Mouse (Mus musculus): ENCODE measurements at regions not wholly inside any gene's neighbourhood (a gene's known extent, or its start where the extent isn't known, plus 50 kb on each side); places are given as distances from the start of the nearest gene placed in this dataset.

DNA sequence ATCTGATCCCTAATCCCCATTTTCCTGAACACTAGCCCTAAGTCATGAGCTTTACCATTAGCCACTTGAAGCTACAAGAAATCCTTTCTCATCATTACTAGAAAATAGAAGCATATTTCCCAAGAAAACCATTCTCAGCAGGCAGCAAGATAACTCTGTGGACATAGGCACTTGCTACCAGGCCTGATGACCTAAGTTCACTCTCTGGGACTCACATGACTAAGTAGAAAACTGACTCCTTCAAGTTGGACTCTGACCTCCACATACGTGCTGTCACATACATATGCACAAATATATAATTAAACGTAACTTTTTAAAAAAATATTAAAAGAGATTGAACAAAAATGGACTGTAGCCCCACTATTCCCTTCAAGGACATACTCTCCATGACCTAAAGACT lies 200.8 kb downstream of the Actr3 start:
- Histone ChIP-seq H3K4me1 (no peaks in the 10 kb centered on the region), H3K27ac (replicated peaks) (no peak overlapping the region), H3K27me3 (replicated peaks; ENCODE audit: low read depth, poor library complexity, severe bottlenecking) (no peaks in the 10 kb centered on the region), H3K36me3 (replicated peaks) (no peaks in the 10 kb centered on the region), H3K9me3 (peaks cover 6% of the 10 kb centered on the region; the same call in 1 of the 2 replicates), H3K4me3 (no peak overlapping the region)
- 82% methylated on average over 2 of the region's 2 CpGs for WGBS
- DNase-seq (ENCODE audit: low spot score) = no peak

DNA sequence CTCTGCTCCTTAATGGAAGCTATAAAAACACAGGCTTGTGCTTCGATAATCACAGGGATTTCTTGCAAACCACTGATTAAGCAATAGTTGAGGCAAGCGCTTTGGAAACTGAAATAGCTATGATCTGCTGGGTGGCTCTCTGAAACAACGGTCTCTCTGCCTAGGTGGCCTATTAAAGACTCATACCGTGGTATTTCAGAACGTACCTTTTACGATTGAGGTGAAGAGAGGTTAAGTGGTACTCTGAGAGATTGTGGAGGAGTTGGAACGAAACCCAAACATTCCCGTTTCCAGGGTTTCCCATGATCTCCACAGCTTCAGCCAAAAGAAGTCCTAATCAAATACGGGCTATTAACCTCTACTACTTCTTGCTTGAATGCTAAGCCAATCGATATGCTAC lies 212.2 kb downstream of the Actr3 start:
- no peak overlapping the region for H3K27ac ChIP-seq (replicated peaks)
- DNase-seq (ENCODE audit: low spot score) = no peak
- no peak overlapping the region for H3K4me3 ChIP-seq
- no peaks in the 10 kb centered on the region for H3K36me3 ChIP-seq (replicated peaks)
- no peaks in the 10 kb centered on the region for H3K4me1 ChIP-seq
- peaks cover 3% of the 10 kb centered on the region; the same call in 1 of the 2 replicates for H3K9me3 ChIP-seq
- no peaks in the 10 kb centered on the region for H3K27me3 ChIP-seq (replicated peaks; ENCODE audit: low read depth, poor library complexity, severe bottlenecking)
- 93% methylated on average over 10 of the region's 10 CpGs for WGBS

DNA sequence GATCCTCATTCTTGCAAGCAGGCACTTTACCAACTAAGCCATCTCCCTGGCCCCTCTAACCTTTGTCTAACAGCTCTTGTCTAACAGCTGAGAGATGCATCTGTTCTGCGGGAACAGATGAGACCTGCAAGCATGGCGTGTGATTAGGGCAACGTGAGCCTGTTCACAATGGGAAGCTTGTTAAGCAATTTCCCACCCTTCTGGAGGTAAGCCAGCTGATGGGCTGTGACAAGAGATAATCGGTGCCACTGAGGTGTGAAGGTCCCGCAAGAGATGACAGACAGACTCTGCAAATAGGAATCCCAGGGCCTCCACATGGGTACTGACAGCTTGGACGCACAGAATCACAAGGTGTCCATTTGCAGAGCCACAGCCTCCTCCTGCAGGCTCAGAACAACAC lies 219.3 kb downstream of the Actr3 start:
- no peaks in the 10 kb centered on the region for H3K36me3 ChIP-seq (replicated peaks)
- peaks cover 7% of the 10 kb centered on the region; the same call in 1 of the 2 replicates for H3K9me3 ChIP-seq
- H3K27ac ChIP-seq (replicated peaks) = no peak overlapping the region
- 78% methylated on average over 6 of the region's 6 CpGs for WGBS
- DNase-seq (ENCODE audit: low spot score) = no peak
- no peak overlapping the region for H3K4me3 ChIP-seq
- H3K4me1 ChIP-seq = no peaks in the 10 kb centered on the region
- no peaks in the 10 kb centered on the region for H3K27me3 ChIP-seq (replicated peaks; ENCODE audit: low read depth, poor library complexity, severe bottlenecking)

DNA sequence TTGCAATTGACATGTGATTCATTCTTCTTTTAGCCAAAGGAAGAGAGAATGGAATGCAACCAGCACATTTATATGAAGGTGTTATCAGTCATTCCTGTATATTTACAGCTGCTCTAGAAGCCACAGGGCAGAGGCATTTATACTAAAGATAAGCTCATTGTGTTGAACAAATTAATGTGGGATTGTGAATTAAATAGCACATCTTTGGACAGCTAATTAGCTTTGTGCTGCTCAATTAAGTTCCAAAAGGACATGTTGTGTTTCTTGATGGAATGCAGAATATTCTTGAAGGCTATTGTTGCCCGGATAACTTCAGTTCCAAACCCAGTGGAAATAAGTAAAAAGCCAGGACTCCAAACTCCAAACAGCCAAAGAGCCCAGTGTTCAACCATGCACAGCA lies 248.4 kb downstream of the Actr3 start:
- DNase-seq (ENCODE audit: low spot score) = no peak
- H3K36me3 ChIP-seq (replicated peaks) = no peaks in the 10 kb centered on the region
- H3K27me3 ChIP-seq (replicated peaks; ENCODE audit: low read depth, poor library complexity, severe bottlenecking) = no peaks in the 10 kb centered on the region
- 86% methylated on average over 1 of the region's 1 CpGs for WGBS
- no peak overlapping the region for H3K4me3 ChIP-seq
- 0 out of 2 replicates have a peak, but pooled peaks cover 8% of the 10 kb centered on the region for H3K9me3 ChIP-seq
- no peaks in the 10 kb centered on the region for H3K4me1 ChIP-seq
- no peak overlapping the region for H3K27ac ChIP-seq (replicated peaks)

DNA sequence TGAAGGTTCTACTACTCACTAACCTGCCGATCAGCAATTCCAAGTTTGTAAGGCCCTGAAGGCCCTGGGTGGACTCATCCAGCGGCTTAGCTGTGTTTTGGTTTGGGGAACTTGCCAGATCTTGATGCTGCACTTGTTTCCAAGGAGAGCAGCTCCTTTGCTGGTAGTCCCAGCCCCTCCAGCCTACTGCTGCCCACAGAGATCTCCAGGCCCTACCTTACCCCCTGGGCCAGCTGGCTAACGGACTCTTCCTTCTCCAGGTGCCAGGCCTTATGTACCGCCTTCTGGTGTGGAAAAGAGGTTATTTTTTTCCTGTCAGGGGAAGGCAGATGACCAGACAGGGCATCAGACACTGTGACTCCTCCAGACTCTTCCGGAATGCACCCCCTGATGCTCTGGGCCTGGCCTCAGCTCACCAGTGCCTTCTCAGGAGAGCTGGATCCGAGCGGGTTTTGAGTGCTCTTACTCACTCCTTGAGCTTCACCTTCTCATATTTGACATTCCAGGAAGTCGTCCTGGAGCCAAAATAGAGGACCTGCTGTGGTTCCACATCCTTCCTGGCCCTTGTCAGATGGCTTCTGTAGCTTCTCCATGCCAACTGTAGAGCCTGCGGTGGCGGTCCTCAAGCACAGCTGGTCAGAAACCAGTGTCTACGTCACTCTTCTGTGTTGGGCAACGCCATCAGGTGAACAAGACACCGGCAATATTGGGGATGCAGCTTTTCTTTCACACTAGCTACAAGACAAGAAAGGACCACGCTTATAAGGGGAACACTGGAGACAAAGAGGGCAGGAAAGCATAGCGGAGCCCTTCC lies 259.2 kb downstream of the Actr3 start:
- no peak overlapping the region for H3K27ac ChIP-seq (replicated peaks)
- H3K4me3 ChIP-seq = no peak overlapping the region
- H3K9me3 ChIP-seq = peaks cover 19% of the 10 kb centered on the region
- H3K4me1 ChIP-seq = no peaks in the 10 kb centered on the region
- no peaks in the 10 kb centered on the region for H3K36me3 ChIP-seq (replicated peaks)
- no peak for DNase-seq (ENCODE audit: low spot score)
- no peaks in the 10 kb centered on the region for H3K27me3 ChIP-seq (replicated peaks; ENCODE audit: low read depth, poor library complexity, severe bottlenecking)
- WGBS = 88% methylated on average over 15 of the region's 15 CpGs

DNA sequence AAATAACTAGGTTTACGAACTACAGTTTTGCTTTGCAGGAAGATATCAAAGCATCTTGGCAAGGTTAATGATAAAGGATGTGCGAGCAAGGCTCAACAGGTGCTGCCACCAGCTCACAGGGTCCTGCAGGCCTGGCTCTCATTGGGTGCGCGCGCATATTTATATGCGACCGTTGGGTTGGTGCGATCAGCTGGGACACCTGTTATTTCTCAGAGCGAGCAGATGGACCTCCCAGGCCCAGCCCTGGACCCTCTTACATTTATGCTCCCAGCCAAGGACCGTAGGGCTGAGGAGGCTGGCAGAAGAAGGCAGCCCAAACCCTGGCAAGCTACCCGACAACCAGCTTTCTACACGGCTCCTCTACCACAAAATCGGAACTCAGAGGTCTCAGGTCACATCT lies 260.8 kb downstream of the Actr3 start:
- peaks cover 19% of the 10 kb centered on the region for H3K9me3 ChIP-seq
- H3K4me1 ChIP-seq = no peaks in the 10 kb centered on the region
- DNase-seq (ENCODE audit: low spot score) = no peak
- no peak overlapping the region for H3K4me3 ChIP-seq
- H3K27ac ChIP-seq (replicated peaks) = no peak overlapping the region
- WGBS = 93% methylated on average over 13 of the region's 13 CpGs
- no peaks in the 10 kb centered on the region for H3K36me3 ChIP-seq (replicated peaks)
- no peaks in the 10 kb centered on the region for H3K27me3 ChIP-seq (replicated peaks; ENCODE audit: low read depth, poor library complexity, severe bottlenecking)

DNA sequence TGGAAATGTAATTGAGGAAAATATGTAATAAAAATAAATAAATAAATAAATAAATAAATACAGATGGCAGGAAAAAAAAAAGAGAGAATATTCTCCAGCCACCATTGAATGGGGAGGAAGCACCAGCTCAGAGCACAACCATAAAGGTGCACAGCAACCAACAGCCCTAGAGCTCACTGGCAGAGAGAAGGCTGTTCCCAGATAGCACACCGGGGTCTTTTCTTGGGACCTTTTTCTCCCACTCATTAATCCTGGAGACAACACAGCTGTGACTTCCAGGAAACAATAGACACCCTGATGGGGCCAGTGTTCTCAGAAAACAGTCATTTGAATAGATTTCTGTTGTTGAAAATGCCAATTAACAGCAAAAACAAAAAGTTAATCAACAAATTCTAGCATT lies 263.1 kb downstream of the Actr3 start:
- peaks cover 16% of the 10 kb centered on the region for H3K9me3 ChIP-seq
- H3K4me1 ChIP-seq = no peaks in the 10 kb centered on the region
- H3K4me3 ChIP-seq = no peak overlapping the region
- H3K27ac ChIP-seq (replicated peaks) = no peak overlapping the region
- H3K27me3 ChIP-seq (replicated peaks; ENCODE audit: low read depth, poor library complexity, severe bottlenecking) = no peaks in the 10 kb centered on the region
- no peak for DNase-seq (ENCODE audit: low spot score)
- H3K36me3 ChIP-seq (replicated peaks) = no peaks in the 10 kb centered on the region
- WGBS = 63% methylated on average over 1 of the region's 1 CpGs

DNA sequence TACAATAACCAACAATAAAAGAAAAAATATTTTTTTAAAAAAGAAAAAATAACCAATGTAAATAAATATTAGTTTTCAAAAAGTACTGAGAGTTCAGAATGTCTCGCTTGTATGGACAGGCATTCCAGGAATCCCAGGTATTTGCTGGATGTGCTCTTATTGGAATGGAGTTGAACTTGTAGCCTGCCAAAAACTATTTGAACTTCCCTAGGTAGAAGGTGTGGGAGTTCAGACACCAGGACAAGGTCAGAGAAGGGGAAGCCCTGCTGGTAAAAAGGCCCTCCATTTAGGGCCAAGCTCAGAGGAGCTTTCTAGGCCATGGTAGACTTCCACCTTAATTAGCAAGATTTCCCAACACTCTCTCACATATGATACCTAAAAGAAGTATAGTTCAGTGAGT lies 270.3 kb downstream of the Actr3 start:
- no peaks in the 10 kb centered on the region for H3K36me3 ChIP-seq (replicated peaks)
- no peak overlapping the region for H3K27ac ChIP-seq (replicated peaks)
- no peak for DNase-seq (ENCODE audit: low spot score)
- H3K9me3 ChIP-seq = no peaks in the 10 kb centered on the region
- 83% methylated on average over 1 of the region's 1 CpGs for WGBS
- no peak overlapping the region for H3K4me3 ChIP-seq
- H3K4me1 ChIP-seq = no peaks in the 10 kb centered on the region
- H3K27me3 ChIP-seq (replicated peaks; ENCODE audit: low read depth, poor library complexity, severe bottlenecking) = no peaks in the 10 kb centered on the region

DNA sequence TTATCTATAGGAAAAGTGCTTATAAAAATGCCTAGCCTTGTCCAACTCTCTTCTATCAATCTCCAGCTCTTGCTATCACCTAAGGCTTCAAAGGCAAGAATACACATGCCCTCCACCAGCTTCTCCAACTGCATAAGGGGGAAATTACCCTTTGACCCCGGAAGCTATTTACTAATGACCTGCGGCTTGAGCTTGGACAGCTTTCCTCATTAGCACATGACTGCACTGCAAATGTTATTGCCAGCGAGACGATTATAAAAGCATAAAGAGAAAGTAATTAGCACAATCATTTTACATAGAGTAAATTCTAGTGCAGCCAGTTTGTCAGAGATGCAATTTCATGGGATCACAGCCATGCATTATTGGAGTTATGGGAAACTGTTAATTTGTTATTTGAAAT lies 277.0 kb downstream of the Actr3 start:
- H3K4me3 ChIP-seq = no peak overlapping the region
- no peaks in the 10 kb centered on the region for H3K27me3 ChIP-seq (replicated peaks; ENCODE audit: low read depth, poor library complexity, severe bottlenecking)
- peaks cover 3% of the 10 kb centered on the region; the same call in 1 of the 2 replicates for H3K9me3 ChIP-seq
- H3K27ac ChIP-seq (replicated peaks) = no peak overlapping the region
- no peak for DNase-seq (ENCODE audit: low spot score)
- 66% methylated on average over 4 of the region's 4 CpGs for WGBS
- H3K4me1 ChIP-seq = no peaks in the 10 kb centered on the region
- no peaks in the 10 kb centered on the region for H3K36me3 ChIP-seq (replicated peaks)

DNA sequence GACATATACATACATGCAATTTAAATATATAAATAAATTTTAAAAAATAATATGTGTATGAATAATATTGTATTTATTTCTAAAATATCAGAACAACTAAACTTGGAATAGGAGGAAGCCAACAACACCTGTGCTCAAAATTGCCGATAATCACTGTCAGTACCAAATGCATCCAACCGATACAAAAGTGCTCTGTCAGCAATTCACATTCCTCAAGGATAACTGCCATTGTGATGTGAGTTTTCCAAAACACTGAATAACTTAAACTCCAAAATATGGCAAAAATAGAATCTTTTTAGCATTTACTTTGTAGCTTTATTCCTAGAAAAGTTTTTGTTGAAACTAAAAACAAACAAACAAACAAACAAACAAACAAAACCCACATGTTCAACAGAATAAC lies 279.4 kb downstream of the Actr3 start:
- H3K27me3 ChIP-seq (replicated peaks; ENCODE audit: low read depth, poor library complexity, severe bottlenecking) = no peaks in the 10 kb centered on the region
- WGBS = 91% methylated on average over 2 of the region's 2 CpGs
- no peaks in the 10 kb centered on the region for H3K4me1 ChIP-seq
- H3K4me3 ChIP-seq = no peak overlapping the region
- H3K9me3 ChIP-seq = peaks cover 3% of the 10 kb centered on the region; the same call in 1 of the 2 replicates
- no peaks in the 10 kb centered on the region for H3K36me3 ChIP-seq (replicated peaks)
- no peak overlapping the region for H3K27ac ChIP-seq (replicated peaks)
- DNase-seq (ENCODE audit: low spot score) = no peak

DNA sequence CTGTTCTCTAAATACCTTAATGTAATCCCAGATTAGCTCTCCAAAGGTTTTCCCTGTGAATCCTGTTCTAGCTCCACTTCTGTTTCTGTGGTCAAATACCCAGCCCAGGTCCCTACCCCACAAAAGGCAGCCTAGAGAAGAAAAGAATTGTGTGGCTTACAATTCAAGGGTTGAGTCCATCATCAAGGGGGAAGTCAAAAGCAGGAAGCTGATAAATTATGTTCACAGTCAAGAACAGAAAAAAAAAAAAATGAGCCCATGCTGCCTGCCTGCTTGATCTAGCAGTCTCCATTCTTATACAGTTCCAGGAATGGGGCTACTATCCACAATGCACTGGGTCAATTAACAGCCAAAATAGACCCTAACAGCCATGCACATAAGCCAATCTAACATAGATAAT lies 285.7 kb downstream of the Actr3 start:
- Histone ChIP-seq H3K9me3 (no peaks in the 10 kb centered on the region), H3K4me1 (no peaks in the 10 kb centered on the region), H3K36me3 (replicated peaks) (no peaks in the 10 kb centered on the region), H3K4me3 (no peak overlapping the region), H3K27ac (replicated peaks) (no peak overlapping the region), H3K27me3 (replicated peaks; ENCODE audit: low read depth, poor library complexity, severe bottlenecking) (no peaks in the 10 kb centered on the region)
- DNase-seq (ENCODE audit: low spot score) = no peak

DNA sequence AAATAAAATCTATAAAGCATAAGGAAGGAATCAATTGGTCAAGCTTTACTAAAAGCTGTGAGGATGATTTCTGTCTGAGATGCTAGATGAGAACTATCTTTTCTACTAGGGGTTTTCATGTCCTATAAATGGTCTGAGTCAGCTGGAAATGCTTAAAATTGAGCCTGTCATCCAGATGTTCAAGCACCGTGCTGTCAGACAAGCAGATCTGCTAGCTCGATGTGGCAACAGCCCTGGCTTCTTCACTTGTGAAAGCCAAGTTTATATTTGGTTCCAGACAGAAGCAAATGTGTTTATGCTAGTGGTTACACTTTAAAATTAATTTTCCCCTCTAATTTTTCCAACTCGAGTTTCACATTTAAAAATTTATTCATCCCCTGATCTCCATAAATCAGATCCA lies 311.7 kb downstream of the Actr3 start:
- H3K36me3 ChIP-seq (replicated peaks) = no peaks in the 10 kb centered on the region
- H3K27me3 ChIP-seq (replicated peaks; ENCODE audit: low read depth, poor library complexity, severe bottlenecking) = no peaks in the 10 kb centered on the region
- 0 out of 2 replicates have a peak, but pooled peaks cover 6% of the 10 kb centered on the region for H3K9me3 ChIP-seq
- 72% methylated on average over 3 of the region's 3 CpGs for WGBS
- DNase-seq (ENCODE audit: low spot score) = no peak
- no peaks in the 10 kb centered on the region for H3K4me1 ChIP-seq
- H3K4me3 ChIP-seq = no peak overlapping the region
- no peak overlapping the region for H3K27ac ChIP-seq (replicated peaks)

DNA sequence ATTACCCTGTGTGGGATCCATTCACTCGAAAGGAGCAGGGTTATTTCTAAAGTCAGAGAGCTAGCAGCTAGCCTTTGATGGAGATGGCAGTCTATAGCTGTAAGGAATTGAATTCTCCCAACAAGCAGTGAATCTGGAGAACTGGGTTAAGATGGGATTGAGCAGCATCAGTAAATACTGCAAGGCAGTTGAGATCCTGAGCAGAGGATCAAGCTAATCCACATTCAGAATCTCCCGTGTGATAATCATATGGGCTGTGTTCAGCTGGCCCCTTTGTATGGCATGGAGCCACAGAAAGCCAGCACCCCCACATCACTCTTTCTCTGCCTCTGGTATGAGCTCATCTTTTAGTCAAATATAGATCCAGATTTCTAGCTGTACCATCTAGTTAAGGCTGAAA lies 334.9 kb downstream of the Actr3 start:
- no peak overlapping the region for H3K27ac ChIP-seq (replicated peaks)
- 0 out of 2 replicates have a peak, but pooled peaks cover 2% of the 10 kb centered on the region for H3K9me3 ChIP-seq
- H3K4me1 ChIP-seq = no peaks in the 10 kb centered on the region
- H3K36me3 ChIP-seq (replicated peaks) = no peaks in the 10 kb centered on the region
- H3K27me3 ChIP-seq (replicated peaks; ENCODE audit: low read depth, poor library complexity, severe bottlenecking) = no peaks in the 10 kb centered on the region
- 82% methylated on average over 2 of the region's 2 CpGs for WGBS
- DNase-seq (ENCODE audit: low spot score) = no peak
- H3K4me3 ChIP-seq = no peak overlapping the region

All from embryonic facial prominence, embryonic 10.5 days (tissue).